Mouse (Mus musculus) activated CD4-positive, CD25-positive, alpha-beta regulatory T cell, adult 4 months (primary cell): ENCODE results near the gene Wdr34. TPM values are rescaled to one million over a fixed set of nuclear protein-coding genes. Genes with fewer than 3 reads are reported as not detected.
"Not testable (repeated sequence)": the region's sequence is repeated elsewhere in the genome, so short reads cannot be mapped to it uniquely, and the experiment has no call there.

ENCODE experiments used
- ATAC-seq: one replicate; pipeline ENCODE4 v1.8.0; 2017
- polyA plus RNA-seq, 2 experiments: library from polyadenylated mRNA; unstranded; fragments of 100-300 nt; shearing (Covaris generic); gene quantifications; one replicate each; pipeline ENCODE4 v1.2.1; 2017

Gene Wdr34
- polyA plus RNA-seq, 2 experiments from 2014 or later, result 0.87 to 1.4 TPM

DNA sequence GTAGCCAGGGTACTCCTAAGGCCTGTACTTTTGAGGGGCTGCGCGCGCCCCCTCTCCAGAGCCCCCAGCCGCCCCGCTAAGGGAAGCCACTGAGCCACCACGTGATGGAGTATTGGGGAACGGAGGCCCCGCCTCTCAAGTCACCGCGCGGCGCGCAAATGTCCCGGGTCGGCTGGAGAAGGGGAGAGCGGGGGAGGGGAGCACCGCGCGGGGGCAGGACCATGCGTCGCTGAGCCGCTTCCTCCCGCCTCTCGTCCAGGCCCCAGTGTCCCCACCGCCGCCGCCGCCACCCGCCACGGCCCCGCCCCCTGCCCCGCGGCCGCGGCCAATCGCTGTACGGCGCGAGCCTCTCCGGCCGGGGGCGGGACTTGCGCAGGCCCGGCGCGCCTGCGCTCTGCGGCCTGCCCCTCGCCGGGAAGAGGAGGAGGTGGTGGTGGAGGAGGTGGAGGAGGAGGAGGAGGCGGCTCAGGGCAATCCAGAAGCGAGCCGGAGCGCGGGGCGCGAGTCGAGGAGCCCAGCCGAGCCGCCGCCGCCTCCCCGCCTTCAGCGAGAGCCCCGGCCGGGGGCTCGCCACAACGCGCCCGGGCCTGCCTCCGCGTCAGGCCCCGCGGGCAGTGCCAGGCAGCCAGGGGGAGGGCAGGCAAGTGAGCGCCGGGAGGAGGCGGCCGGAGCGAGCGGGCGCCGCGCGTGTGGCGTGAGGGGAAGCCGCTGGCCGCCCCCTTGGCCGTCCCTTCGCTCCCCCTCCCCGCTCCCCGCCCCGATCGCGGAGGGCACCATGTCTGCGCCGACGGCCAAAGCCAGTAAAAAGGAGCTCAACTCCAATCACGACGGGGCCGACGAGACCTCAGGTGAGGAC, 17.6 kb upstream of the Wdr34 start:
- ATAC-seq, result peak; percentile 72

DNA sequence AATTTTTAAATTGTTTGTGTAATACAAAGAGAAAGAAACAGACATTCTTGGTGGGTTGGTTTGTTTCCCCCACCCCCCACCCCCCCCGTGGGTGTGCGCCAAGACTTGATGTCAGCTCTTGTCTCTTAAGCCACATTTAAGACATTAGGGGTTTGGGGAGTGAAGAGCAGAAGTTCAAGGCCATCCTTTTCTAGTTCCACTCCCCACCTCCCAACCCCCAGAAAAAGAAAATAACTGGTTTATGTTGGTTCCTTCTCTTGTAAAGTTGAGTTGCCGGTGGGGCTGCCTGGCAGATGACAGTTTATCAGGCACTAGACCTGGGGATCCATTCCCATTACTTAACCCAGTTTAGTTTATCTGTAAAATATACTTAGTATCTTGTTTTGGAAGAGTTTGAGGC, 15.6 kb upstream of the Wdr34 start:
- no peak for ATAC-seq

DNA sequence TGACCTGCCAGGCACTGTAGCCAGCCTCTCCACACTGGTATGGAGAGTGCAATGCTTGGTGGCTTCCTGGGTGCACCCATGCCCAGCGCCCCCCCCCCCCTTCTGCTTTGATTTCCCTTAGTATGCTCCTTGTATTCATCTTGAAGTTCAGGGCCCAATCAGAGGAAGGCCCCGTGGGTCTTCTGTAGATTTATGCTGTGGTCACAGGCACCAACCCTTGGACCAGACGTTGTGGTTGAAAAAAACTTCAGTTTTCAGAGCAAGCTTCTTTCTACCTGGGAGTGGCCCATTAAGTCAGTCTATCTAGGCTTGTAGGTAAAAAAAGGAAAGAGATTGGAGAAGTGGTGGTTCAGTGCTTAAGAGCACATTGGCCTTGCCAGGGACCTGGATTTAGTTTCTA, 15.1 kb upstream of the Wdr34 start:
- no peak for ATAC-seq

DNA sequence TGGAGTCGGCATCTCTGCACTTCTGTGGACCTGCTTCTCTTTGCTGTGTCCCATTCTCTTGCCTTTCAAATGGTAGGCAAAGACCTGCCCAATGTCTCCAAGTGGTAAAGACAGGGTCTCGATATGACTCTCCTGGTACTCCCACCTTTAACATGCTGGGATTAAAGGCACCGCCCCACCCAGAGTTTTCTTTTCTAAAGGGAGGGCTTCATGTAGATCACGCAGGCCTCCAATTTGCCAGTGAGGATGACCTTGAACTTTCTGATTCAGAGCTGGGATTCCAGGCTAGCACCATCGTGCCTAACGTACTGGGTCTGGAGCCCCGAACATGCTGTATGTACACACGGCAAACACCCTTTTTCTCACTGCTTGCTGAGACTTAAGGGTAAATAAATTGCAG, 14.6 kb upstream of the Wdr34 start:
- ATAC-seq, result no peak

DNA sequence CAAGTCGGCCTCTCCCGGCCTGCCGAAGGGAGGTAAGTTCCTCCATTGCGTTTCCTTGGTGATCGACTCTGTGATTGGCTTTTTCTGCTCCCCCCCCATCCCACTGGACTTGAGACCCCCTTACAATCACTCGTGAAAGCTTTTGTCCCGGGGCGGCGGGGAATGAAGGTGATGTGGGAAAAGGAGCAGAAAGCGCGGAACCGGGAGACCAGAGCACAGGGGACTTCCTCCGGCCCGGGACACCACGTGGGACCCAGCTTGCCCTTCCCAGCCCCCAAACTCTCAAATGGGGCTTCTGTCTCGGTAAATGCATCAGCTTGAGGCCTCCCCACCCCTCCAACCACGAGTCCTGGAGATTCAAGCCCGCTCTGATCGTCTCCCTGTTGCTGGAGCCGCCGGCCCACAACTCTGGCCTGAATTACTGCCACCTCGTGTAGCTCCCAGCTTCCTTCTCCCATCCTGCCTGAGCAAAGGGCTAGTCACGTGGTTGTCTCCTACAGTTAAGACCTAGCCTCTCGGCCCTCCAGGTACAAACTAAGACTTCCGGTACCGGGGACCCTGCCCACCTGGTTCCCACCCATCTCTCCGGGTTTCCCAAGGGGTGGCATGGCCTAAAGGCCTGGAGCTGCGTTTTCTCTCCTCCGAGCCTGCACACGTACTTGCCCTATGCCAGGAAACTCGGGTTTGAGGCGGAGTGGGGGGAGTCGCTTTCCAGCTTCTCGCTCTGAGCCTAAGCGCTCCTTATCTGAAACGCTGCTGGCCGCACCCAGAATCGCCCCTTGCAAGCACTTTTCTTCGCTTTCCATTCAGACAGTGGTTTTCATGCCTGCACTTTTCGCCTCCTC, 13.8 kb upstream of the Wdr34 start:
- ATAC-seq, result no peak

DNA sequence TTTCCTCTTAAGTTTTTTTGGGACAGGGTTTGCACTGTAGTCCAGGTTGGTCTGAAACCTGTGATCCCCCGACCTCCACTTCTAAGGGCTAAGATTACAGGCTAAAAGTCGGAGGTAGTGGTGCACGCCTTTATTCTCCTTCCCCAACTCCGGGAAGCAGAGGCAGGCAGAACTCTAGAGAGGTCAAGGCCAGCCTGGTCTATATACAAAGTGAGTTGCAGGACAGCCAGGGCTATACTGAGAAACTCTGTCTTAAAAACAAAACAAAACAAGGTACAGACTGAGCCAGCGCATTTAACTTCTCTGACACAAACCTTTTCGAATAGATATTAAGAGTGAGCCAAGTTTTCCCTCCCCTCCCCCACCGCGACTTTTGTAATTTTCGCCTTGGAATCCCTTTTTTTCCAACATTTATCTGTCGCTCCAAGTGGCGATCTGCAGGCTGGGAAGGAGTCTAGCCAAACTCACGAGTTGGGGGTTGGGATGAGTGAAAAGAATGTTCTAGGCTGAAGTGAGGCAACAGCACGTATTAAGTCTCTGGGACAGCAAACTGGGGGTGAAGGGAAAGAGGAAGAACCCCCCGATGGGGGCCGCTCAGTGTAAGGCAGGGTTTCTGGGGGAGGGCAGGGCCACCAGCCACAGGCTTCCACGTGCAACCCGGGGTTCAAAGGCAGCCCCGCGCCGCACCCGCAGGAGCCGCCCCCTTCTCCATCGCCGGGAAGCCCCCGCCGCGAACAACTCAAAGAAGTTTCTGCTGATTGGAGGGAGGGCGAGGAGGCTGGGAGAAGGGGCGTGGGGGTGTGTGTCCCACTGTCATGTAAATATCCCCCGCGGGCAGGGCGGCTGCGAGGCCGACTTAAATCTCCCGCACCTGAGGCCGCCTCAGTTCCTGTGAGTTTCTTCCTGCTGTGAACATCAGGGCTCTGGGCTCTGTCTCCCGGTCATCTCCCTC, 12.8 kb upstream of the Wdr34 start:
- ATAC-seq, result peak; percentile 21

DNA sequence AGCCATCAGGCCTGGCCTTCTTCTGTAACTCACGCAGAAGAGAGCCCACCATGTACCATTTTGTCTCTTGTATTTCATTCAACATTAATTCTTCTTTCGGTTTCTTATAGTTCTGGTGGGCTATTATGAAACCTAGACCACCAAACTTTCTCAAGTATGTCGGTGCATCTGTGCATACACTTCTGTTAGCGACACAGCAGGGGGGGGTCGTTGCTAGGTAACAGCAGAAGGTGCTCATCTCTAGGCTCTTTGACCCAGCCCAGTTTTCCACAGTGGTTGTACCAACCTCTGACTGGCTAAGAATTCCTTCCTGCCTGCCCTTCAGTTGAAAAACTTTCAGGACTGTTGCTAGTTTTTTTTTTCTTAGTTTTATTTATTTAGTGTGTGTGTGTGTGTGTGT, 9.7 kb upstream of the Wdr34 start:
- no peak for ATAC-seq

DNA sequence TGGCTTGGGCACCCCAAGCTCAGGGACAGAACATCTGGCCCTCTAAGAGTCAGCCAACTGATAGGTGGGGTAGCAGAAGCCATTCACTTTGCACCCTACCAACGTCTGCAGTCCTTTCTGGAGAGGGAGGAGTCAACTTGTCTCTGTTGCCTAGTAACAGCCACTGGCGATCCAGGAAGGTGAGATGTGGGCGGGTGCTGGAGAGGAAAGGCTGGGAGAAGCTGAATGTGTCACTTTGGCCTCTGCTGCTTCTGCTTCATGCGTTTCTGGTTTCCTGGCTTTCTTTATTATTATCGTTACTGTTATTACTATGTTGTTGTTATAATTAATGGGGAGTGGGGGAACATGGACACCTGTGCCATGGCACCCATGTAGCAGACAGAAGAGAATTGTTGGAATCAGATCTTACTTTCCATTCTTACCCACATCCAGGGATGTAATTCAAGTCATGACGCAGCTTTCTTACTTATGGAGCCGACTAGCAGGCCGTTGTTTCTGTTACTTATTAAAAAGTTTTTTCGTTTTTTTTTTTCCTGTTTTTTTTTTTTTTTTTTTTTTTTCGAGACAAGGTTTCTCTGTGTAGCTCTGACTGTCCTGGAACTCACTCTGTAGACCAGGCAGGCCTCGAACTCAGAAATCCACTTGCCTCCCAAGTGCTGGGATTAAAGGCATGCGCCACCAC, 8.7 kb upstream of the Wdr34 start, which contains the start of gene Set:
Set (plus strand) TSS at position 156 of the 682 bp plus-strand sequence.
- no peak for ATAC-seq

DNA sequence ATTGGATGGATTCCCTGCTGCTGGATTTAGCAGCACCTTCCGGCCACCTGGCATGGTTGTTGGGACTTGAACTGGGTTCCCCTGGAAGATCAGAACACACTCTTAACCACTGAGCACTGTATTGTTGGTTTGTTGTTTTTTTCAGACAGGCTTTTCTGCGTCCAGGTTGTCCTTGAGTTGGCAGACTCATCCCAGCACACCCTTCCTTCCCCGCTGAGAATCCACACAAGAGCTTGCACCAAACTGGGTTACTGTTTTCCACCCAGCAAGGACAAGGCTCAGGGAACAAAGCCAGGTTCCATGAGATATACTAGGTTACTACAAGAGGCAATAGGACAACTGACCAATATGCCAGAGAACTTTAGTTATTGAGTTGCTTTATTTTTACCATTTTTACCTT, 8.1 kb upstream of the Wdr34 start:
- no peak for ATAC-seq

DNA sequence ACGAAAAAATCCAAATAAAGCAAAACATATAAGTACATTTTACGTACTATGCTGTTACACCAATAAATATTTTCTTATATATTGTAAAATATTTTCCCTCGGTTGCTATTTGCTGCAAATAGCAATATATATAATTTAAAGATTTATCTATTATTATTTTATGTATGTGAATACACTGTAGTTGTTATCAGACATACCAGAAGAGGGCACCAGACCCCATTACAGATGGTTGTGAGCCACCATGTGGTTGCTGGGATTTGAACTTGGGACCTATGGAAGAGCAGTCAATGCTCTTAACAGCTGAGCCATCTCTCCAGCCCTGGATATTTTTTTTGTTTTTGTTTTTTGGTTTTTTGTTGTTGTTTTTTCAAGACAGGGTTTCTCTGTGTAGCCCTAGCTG, 6.6 kb upstream of the Wdr34 start:
- not testable (repeated sequence) for ATAC-seq

DNA sequence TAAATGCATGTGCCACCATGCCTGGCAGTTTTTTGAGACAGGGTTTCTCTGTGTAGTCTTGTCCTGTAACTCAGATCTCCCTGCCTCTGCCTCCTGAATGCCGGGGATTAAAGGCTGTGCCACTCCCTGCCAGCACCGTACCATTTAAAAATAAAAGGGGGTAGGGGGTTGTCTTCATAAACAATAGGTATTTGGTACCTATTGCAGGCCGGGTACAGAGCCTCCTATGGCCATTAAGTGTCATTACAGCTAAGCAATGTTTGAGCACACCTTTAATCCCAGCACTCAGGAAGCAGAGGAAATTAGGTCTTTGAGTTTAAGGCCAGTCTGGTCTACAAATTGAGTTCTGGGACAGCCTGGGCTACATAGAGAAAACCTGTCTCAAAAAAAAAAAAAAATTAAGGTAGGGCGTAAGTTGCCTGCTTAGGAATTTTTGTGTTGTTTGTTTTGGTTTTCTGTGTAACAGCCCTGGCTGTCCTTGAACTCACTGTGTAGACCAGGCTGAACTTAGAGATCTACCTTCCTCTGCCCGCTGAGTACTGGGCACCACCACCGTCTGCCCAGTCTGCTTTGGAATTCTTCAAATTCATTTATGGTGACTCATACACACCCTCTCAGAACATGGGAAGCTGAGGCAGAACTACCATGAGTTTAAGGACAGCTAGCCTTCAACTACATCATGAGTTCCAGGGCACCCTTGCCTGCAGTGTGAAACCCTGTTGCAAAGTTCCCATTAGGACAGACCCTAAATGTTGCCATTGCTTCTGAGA, 3.5 kb upstream of the Wdr34 start:
- peak; percentile 51 for ATAC-seq

DNA sequence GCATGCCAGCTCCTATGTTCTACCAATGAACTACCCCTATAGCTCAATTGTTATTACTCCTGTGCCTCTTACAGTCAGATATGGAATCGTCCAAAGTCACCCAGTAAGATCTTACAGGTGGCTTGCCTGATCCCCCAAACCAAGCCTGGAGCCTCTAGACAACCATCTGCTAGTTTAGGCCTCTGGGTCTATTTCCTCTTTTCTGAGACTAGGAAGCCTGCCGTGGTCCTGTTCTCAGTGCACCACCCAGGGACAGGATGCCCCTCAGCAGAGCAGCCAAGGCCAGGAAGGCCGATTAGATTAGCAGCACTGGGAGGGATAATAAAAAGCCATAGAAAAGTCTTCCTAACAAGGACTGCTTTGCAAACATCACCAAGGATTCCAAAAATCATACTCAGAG, 1.1 kb upstream of the Wdr34 start:
- no peak for ATAC-seq

DNA sequence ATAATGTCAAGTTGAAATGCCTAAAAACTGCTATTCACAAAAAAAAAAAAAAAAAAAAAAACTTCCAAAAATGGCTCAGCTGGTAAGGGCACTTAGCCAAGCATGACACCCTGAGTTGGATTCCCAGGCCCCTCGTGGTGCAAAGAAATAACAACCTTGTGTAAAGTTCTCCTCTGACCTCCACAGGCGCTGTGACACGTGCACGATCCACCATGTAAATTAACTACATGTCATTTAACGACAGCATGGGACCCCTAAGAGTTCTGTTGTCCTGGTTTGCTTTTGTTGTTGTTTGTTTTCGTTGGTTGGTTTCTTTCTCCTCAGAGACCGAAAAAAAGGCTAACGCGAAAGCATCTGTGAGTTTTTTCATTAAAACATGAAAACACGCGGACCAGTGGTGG, 580 bp downstream of the Wdr34 start:
- no peak for ATAC-seq

DNA sequence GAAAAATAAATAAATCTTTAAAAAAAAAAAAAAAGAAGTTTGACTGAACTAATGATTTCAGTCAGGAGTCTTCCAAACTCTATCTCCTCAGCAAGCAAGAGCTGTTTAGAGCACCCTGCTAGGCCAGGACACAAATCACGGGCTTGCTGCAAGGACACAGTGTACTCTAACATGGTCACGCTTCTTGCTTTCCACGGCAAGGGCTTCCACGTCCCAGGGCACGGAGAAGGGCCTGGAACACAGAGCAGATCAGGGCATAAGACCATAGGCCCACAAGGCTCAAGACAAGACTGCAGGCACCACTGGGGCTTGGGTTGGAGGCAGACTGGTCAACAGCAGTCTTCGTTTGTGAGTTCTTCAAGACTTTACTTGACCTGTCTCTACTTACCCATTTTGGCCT, 1.6 kb downstream of the Wdr34 start:
- no peak for ATAC-seq

DNA sequence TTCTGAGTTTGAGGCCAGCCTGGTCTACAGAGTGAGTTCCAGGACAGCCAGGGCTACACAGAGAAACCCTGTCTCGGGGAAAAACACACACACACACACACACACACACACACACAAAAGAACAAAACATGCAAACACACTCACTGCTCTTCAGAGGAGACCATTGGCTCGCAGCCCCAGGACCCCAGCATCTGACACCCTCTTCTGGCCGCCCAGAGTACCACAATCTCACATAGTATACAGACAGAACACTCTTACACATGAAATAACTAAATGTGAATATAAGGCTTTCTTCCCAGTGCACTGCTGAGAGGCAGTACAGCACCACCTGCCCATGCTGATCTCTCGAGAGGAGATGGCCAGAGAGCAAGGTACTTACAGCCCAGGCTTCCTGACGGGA, 4.1 kb downstream of the Wdr34 start:
- no peak for ATAC-seq

DNA sequence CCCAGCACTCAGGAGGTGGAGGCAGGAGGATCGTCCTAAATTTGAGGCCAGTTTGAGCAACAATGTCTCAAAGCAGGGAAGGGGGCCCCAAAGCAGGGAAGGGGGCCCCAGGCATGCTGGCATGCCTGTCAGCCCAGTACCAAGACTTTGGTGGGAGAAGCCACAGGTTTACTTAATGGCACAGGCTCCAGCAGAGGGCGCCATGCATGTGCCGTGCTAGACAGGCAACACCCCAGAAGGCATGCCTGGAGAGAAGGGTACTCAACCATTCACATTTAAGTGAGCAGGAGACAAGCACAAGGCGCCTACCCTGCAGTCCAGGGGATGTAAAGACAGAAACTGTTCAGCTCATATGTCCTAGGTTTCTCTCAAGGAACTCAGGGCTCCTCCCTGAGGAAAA, 6.2 kb downstream of the Wdr34 start:
- ATAC-seq, result no peak

DNA sequence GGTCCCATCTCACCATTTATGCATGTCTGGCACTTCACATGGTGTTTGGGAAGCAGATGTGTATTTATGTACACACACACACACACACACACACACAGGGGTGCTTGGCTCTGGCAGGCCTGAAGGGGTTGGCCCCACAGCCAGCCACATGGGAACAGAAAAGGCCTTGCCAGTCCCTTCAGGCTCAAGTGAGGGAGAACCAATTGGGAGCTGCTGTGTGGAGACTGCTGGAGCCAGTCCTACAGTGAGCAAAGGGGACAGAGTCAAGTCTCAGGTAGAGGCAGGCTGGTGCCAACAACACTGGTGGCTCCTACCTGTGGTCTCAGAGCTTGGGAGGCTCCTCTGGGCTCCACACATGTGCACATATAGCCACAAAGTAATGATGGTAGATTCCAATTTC, 9.0 kb downstream of the Wdr34 start:
- ATAC-seq, result no peak

DNA sequence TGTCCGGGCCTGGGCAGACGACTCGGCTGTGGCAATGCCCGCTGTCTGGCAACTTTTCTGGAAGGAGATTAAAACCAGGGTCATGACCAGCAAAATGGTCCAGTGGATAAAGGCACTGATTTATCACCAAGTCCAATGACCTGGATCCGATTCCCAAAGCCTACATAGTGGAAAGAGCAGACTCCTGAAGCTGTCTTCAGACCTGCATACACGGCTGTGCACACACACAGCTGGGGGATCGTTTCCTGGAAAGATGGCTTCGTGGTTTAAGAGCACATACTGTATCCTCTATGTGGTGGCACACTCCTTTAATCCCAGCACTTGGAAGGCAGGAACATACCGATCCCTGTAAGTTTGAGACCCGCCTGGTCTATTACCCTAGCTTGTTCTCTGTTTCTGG, 10.3 kb downstream of the Wdr34 start:
- ATAC-seq, result no peak

DNA sequence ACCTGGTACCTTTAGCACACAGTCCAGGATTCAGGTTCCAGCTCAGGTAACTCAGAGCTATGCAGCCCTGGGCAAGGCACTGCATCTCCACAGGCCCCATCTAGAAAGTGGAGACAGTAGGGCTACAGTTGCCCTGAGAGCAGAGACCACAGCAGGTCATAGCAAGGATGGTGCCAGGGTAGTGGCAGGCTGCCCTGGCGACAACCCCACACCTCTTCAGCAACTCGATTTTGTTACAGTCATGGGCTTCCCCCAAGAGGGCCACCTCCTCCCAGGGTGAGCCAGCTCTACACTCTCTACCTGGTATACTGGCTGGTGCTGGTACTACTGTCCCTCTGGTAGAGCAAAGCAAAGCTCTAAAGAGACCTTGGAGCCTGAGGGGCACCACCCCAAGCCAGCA, 10.9 kb downstream of the Wdr34 start:
- no peak for ATAC-seq

DNA sequence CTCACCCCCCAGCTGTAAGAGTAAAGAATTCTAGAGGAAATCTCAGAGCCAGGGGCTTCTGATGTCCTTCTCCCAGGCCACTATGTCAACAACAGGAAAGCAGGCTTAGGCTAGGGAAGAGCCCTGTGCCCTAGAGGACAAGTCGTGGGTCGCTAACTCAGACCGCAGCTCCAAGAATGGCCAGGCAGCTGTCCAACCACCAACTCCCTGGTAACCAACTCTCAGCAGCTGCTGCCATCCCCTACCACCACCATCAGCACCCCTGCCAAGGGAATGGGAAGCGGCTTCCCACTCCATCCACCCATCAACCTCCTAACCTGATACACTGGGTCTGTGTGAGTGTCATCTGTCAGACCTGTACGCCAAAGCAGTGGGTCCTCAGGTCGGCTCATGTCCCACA, 15.7 kb downstream of the Wdr34 start:
- no peak for ATAC-seq

DNA sequence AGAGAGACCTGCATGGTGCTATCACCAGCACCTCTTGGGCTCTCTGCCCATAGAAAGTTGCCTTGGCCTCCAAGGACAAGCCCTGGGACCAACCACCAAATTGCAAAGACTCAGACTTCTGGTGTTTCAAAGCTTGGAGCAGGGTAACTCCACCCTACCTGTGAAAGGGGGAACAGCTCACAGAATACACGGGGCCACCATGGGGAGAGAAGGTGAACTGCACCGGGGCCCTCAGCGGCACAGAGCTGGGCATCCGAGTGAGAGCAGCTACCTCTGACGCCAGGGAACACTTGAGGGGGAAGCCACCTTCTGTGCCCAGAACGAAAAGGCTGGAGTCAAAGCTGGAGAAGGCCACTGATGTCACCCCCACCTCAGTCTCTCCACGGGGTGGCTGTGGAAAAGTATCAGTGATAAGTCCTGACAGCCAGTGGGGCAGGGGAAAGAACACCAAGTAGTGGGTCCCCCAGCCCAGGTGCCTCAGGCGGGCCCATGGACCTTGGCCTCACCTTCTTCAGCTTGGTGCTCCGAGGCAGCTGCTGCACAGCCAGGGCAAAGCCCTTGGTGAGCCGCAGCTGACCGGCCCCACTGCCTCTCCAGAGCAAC, 16.3 kb downstream of the Wdr34 start:
- no peak for ATAC-seq
